ENCODE assay signal across 9 mouse cellular contexts in genomic region chr7:110668756-110669155, GRCm38 (mm10). TPM values are rescaled to one million over a fixed set of nuclear protein-coding genes. Genes with fewer than 3 reads are reported as not detected.
A peak's percentile ranks its signal among the peaks of the same experiment; 100 is the strongest.
DNase-seq lines count a peak whose midpoint lies in the region; ATAC-seq and TF ChIP-seq lines count a peak whose summit lies in the region.
"Had no signal": no experiment of that assay in that cellular context is flagged by ENCODE, and none has a peak within 500 bp of the region (broad histone marks: within the 10 kb centered on the region; RNA-seq: fewer than 3 reads in every experiment).

No protein-coding gene starts in this region.

- no peaks in the 10 kb centered on the region for H3K36me3 ChIP-seq in lung, embryonic 15.5 days
- no peaks in the 10 kb centered on the region for H3K36me3 ChIP-seq in myocyte (ENCODE audit: control insufficient read depth, insufficient read depth)
- H3K36me3 ChIP-seq: embryonic facial prominence, embryonic 12.5 days had no signal

- intact Hi-C loops in heart, postnatal 10 days (cut with DNase I) = no loop called here
- intact Hi-C loops in left cerebral cortex, postnatal 14 days (cut with DNase I) = no loop called here

- no peak overlapping the region for H3K4me2 ChIP-seq in lung, embryonic 15.5 days
- H3K4me2 ChIP-seq in myocyte (ENCODE audit: low read depth) = peak overlapping the region; percentile 41
- H3K4me2 ChIP-seq: embryonic facial prominence, embryonic 12.5 days had no signal

- no peaks in the 10 kb centered on the region for H3K9me3 ChIP-seq in lung, embryonic 15.5 days
- H3K9me3 ChIP-seq: embryonic facial prominence, embryonic 12.5 days had no signal

- no peak overlapping the region for H3ac ChIP-seq in myocyte (ENCODE audit: control insufficient read depth, insufficient read length)

- peaks cover 22% of the 10 kb centered on the region for H3K4me1 ChIP-seq in lung, embryonic 15.5 days
- H3K4me1 ChIP-seq: embryonic facial prominence, embryonic 12.5 days had no signal

- H3K79me2 ChIP-seq in myocyte (ENCODE audit: control insufficient read depth, insufficient read depth) = no peaks in the 10 kb centered on the region

- DNase-seq in adrenal gland, postnatal 14 days = peak; percentile 33
- no peak for DNase-seq in adrenal gland, postnatal 4 days (ENCODE audit: low spot score in 2 of 2)
- no peak for DNase-seq in lung, postnatal 4 days
- peak; percentile 45 to 56 for DNase-seq in heart, postnatal 10 days
- no peak for DNase-seq in left cerebral cortex, postnatal 14 days (ENCODE audit: low spot score in 2 of 2)
- no peak for DNase-seq in urinary bladder, postnatal 4 days (ENCODE audit: low spot score in 2 of 2)

- no peak overlapping the region for H3K4me3 ChIP-seq in lung, embryonic 15.5 days
- H3K4me3 ChIP-seq in myocyte = no peak overlapping the region
- H3K4me3 ChIP-seq: embryonic facial prominence, embryonic 12.5 days had no signal

- ATAC-seq in lung, embryonic 15.5 days (ENCODE audit: borderline replicate concordance, extremely low read depth, low FRiP score, low TSS enrichment) = peak; percentile 25; the same call in 1 of the 2 replicates

- WGBS in lung, embryonic 15.5 days = 19% methylated on average over 5 of the region's 5 CpGs

- H3K27me3 ChIP-seq in lung, embryonic 15.5 days = no peaks in the 10 kb centered on the region
- H3K27me3 ChIP-seq in myocyte (ENCODE audit: control insufficient read depth, insufficient read depth, insufficient read length) = no peaks in the 10 kb centered on the region
- H3K27me3 ChIP-seq: embryonic facial prominence, embryonic 12.5 days had no signal

- no peak for TF ChIP-seq POLR2A in myocyte (IDR thresholded peaks at IDR 0.05; ENCODE audit: insufficient read length, low read depth)

- no peak overlapping the region for H3K9ac ChIP-seq in lung, embryonic 15.5 days
- H3K9ac ChIP-seq: embryonic facial prominence, embryonic 12.5 days had no signal

- H3K27ac ChIP-seq in lung, embryonic 15.5 days = peak overlapping the region; percentile 65
- H3K27ac ChIP-seq: embryonic facial prominence, embryonic 12.5 days had no signal

TF ChIP-seq in myocyte, 11 proteins besides CTCF, POLR2A, EP300 and RAD21:
- TF ChIP-seq MYOD1 (IDR thresholded peaks at IDR 0.05; ENCODE audit: control insufficient read depth in 1 of 3, insufficient read length in 2 of 3, low read depth in 2 of 3) (peak in 2 of 3 experiments; percentile 43 to 71), MYOG (IDR thresholded peaks at IDR 0.05; ENCODE audit: control insufficient read depth in 1 of 3, insufficient read depth in 1 of 3, insufficient read length in 2 of 3, low read depth in 2 of 3) (peak in 1 of 3 experiments; percentile 20), POLR2AphosphoS2 (IDR thresholded peaks at IDR 0.05; ENCODE audit: insufficient read length, low read depth) (no peak), MAX (IDR thresholded peaks at IDR 0.05; ENCODE audit: low read depth) (no peak)

RNA-seq across cellular contexts. Expression of gene Adm, which starts 41.3 kb away (rescaled TPM):
- 17.3 and 18.6 TPM in 2 replicates for total RNA-seq in adrenal gland, postnatal 14 days (2021)
- total RNA-seq in adrenal gland, postnatal 4 days (2021) = 10 to 100 TPM; 26.9 to 28.0 TPM
- polyA plus RNA-seq in lung, embryonic 15.5 days (2015; fragmentation: Nextera tagmentation; extraction: Ambion mirVana) = 6.4 and 6.7 TPM in 2 replicates
- 10 to 100 TPM; 13.8 to 15.7 TPM for total RNA-seq in heart, postnatal 10 days (2021)
- 1.2 TPM for polyA plus RNA-seq in myocyte (2012; fragmentation: generic; extraction: Trizol)
- total RNA-seq in left cerebral cortex, postnatal 14 days (2021) = 1 to 10 TPM; 2.1 to 3.9 TPM

RNA-seq across cellular contexts. Expression of gene Sbf2, which starts 54.0 kb away (rescaled TPM):
- 51.9 and 52.1 TPM in 2 replicates for total RNA-seq in adrenal gland, postnatal 14 days (2021)
- 10 to 100 TPM; 73.6 to 76.2 TPM for total RNA-seq in adrenal gland, postnatal 4 days (2021)
- 37.4 and 39.1 TPM in 2 replicates for polyA plus RNA-seq in lung, embryonic 15.5 days (2015; fragmentation: Nextera tagmentation; extraction: Ambion mirVana)
- total RNA-seq in heart, postnatal 10 days (2021) = 10 to 100 TPM; 58.8 to 64.6 TPM
- polyA plus RNA-seq in myocyte (2012; fragmentation: generic; extraction: Trizol) = 11.3 TPM
- total RNA-seq in left cerebral cortex, postnatal 14 days (2021) = 10 to 100 TPM; 60.2 to 65.5 TPM

Comparison
In these comparisons a context has a peak if more than half of its experiments do, and no peak if none do; other contexts are left out.
1. DNase-seq: peak in adrenal gland, postnatal 14 days (single experiment) and heart, postnatal 10 days (2 of 2); none in adrenal gland, postnatal 4 days (0 of 2), lung, postnatal 4 days (0 of 2), left cerebral cortex, postnatal 14 days (0 of 2) and urinary bladder, postnatal 4 days (0 of 2).